In the genomic region with DNA sequence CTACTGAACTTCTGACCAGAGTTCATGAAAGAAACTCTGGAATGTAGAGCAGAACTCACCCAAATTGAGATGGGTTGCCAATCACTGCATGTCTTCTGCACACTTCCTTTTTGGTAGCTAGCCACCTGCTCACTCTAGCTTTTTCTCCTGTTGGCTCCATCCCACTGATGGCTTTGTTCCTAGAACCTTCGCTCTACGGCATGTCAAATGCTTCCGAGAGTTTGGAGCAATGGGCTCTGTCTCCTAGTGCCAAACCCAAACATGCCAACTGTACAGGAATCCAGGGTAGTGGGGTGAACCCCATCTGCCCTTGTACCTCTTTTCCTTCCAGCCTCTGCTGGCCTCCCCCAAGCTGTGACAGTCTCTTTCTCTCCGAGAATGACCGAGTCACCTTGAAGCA, we compare ENCODE assay signal across 30 mouse cellular contexts.
A peak's percentile ranks its signal among the peaks of the same experiment; 100 is the strongest.
DNase-seq lines count a peak whose midpoint lies in the region; ATAC-seq and TF ChIP-seq lines count a peak whose summit lies in the region.
"Had no signal": no experiment of that assay in that cellular context is flagged by ENCODE, and none has a peak within 500 bp of the region (broad histone marks: within the 10 kb centered on the region; RNA-seq: fewer than 3 reads in every experiment).

No protein-coding gene starts in this region.

- ATAC-seq in midbrain, postnatal 0 days (ENCODE audit: low FRiP score): no peak
- no peak for ATAC-seq in midbrain, embryonic 16.5 days
- no peak for ATAC-seq in liver, postnatal 0 days
- ATAC-seq: forebrain, embryonic 15.5 days; midbrain, embryonic 15.5 days had no signal

- H3K4me1 ChIP-seq in midbrain, postnatal 0 days (ENCODE audit: insufficient read depth, low read length): no peaks in the 10 kb centered on the region
- H3K4me1 ChIP-seq in midbrain, embryonic 16.5 days (ENCODE audit: control insufficient read depth, insufficient read depth, low read length): peaks cover 6% of the 10 kb centered on the region; the same call in 1 of the 2 replicates
- no peaks in the 10 kb centered on the region for H3K4me1 ChIP-seq in liver, postnatal 0 days (ENCODE audit: insufficient read depth)
- H3K4me1 ChIP-seq: embryonic facial prominence, embryonic 13.5 days; heart, embryonic 13.5 days; limb, embryonic 12.5 days; liver, embryonic 15.5 days; lung, embryonic 15.5 days; neural tube, embryonic 13.5 days had no signal

- H3K4me3 ChIP-seq in midbrain, postnatal 0 days (ENCODE audit: low read depth, low read length): no peak overlapping the region
- no peak overlapping the region for H3K4me3 ChIP-seq in midbrain, embryonic 16.5 days (ENCODE audit: low read depth, low read length)
- no peak overlapping the region for H3K4me3 ChIP-seq in liver, postnatal 0 days (ENCODE audit: low read depth, low read length)
- H3K4me3 ChIP-seq: embryonic facial prominence, embryonic 13.5 days; forebrain, embryonic 10.5 days; forebrain, embryonic 15.5 days; gastrocnemius, adult 2 months; heart, embryonic 13.5 days; hindbrain, embryonic 10.5 days; hindbrain, embryonic 15.5 days; limb, embryonic 12.5 days; liver, embryonic 15.5 days; lung, embryonic 15.5 days; midbrain, embryonic 10.5 days; midbrain, embryonic 15.5 days; myocyte; neural tube, embryonic 13.5 days had no signal

- H3K36me3 ChIP-seq in midbrain, postnatal 0 days (ENCODE audit: insufficient read depth, low read length): no peaks in the 10 kb centered on the region
- H3K36me3 ChIP-seq in midbrain, embryonic 16.5 days (ENCODE audit: control insufficient read depth, insufficient read depth, low read length): no peaks in the 10 kb centered on the region
- no peaks in the 10 kb centered on the region for H3K36me3 ChIP-seq in liver, postnatal 0 days (replicated peaks; ENCODE audit: insufficient read depth, low read length)
- H3K36me3 ChIP-seq: embryonic facial prominence, embryonic 13.5 days; forebrain, embryonic 10.5 days; forebrain, embryonic 15.5 days; heart, embryonic 13.5 days; hindbrain, embryonic 10.5 days; hindbrain, embryonic 15.5 days; limb, embryonic 12.5 days; liver, embryonic 15.5 days; lung, embryonic 15.5 days; midbrain, embryonic 10.5 days; midbrain, embryonic 15.5 days; neural tube, embryonic 13.5 days had no signal

- 91% methylated on average over 5 of the region's 5 CpGs for WGBS in midbrain, postnatal 0 days
- 94% methylated on average over 5 of the region's 5 CpGs for WGBS in midbrain, embryonic 16.5 days
- 74% methylated on average over 5 of the region's 5 CpGs for WGBS in liver, postnatal 0 days (ENCODE audit: insufficient replicate concordance)

- TF ChIP-seq CTCF in midbrain, postnatal 0 days (IDR thresholded peaks at IDR 0.05): no peak
- no peak for TF ChIP-seq CTCF in liver, postnatal 0 days (IDR thresholded peaks at IDR 0.05; ENCODE audit: low read depth)

- H3K9ac ChIP-seq in midbrain, postnatal 0 days (replicated peaks; ENCODE audit: low read length, poor library complexity, severe bottlenecking): no peak overlapping the region
- H3K9ac ChIP-seq in midbrain, embryonic 16.5 days (ENCODE audit: low read depth, low read length): no peak overlapping the region
- H3K9ac ChIP-seq in liver, postnatal 0 days (replicated peaks): no peak overlapping the region
- H3K9ac ChIP-seq: embryonic facial prominence, embryonic 13.5 days; forebrain, embryonic 15.5 days; heart, embryonic 13.5 days; hindbrain, embryonic 15.5 days; limb, embryonic 12.5 days; liver, embryonic 15.5 days; lung, embryonic 15.5 days; midbrain, embryonic 15.5 days; neural tube, embryonic 13.5 days had no signal

- peak; percentile 35 for DNase-seq in midbrain, postnatal 0 days (ENCODE audit: low spot score)
- peak; percentile 81 to 88 for DNase-seq in cerebellum, adult 18-20 months
- peak; percentile 94 to 95 for DNase-seq in cerebellum, postnatal 10 days
- DNase-seq in natural killer cell, adult 2 months (ENCODE audit: low spot score in 2 of 2): no peak
- no peak for DNase-seq in liver, postnatal 0 days
- DNase-seq in adrenal gland, adult (ENCODE audit: inconsistent age in 2 of 2, low spot score in 1 of 2): no peak
- DNase-seq: adrenal gland, postnatal 10 days; B cell, adult 2 months; gastrocnemius, adult 2 months; heart, postnatal 10 days; kidney, adult 11 months; kidney, postnatal 14 days; layer of hippocampus, adult 9-11 months; right cerebral cortex, postnatal 14 days; spleen, adult 18-20 months; thymus, postnatal 14 days had no signal

- TF ChIP-seq EP300 in liver, postnatal 0 days (IDR thresholded peaks at IDR 0.05; ENCODE audit: low read depth): no peak

- H3K27me3 ChIP-seq in midbrain, postnatal 0 days (ENCODE audit: insufficient read depth, low read length): no peaks in the 10 kb centered on the region
- H3K27me3 ChIP-seq in midbrain, embryonic 16.5 days (ENCODE audit: control insufficient read depth, insufficient read depth, low read depth, low read length): no peaks in the 10 kb centered on the region
- no peaks in the 10 kb centered on the region for H3K27me3 ChIP-seq in liver, postnatal 0 days (ENCODE audit: insufficient read depth, low read length)
- H3K27me3 ChIP-seq: embryonic facial prominence, embryonic 13.5 days; forebrain, embryonic 15.5 days; heart, embryonic 13.5 days; hindbrain, embryonic 15.5 days; limb, embryonic 12.5 days; liver, embryonic 15.5 days; lung, embryonic 15.5 days; midbrain, embryonic 15.5 days; neural tube, embryonic 13.5 days had no signal

- no peak overlapping the region for H3K27ac ChIP-seq in midbrain, postnatal 0 days (ENCODE audit: low read depth, low read length)
- no peak overlapping the region for H3K27ac ChIP-seq in midbrain, embryonic 16.5 days (ENCODE audit: low read length)
- H3K27ac ChIP-seq in liver, postnatal 0 days (ENCODE audit: low read depth): no peak overlapping the region
- H3K27ac ChIP-seq: embryonic facial prominence, embryonic 13.5 days; forebrain, embryonic 10.5 days; forebrain, embryonic 15.5 days; gastrocnemius, adult 2 months; heart, embryonic 13.5 days; hindbrain, embryonic 10.5 days; hindbrain, embryonic 15.5 days; limb, embryonic 12.5 days; liver, embryonic 15.5 days; lung, embryonic 15.5 days; midbrain, embryonic 10.5 days; midbrain, embryonic 15.5 days; neural tube, embryonic 13.5 days had no signal

- no peak overlapping the region for H3K4me2 ChIP-seq in midbrain, postnatal 0 days (ENCODE audit: low read depth, low read length, poor library complexity, severe bottlenecking)
- H3K4me2 ChIP-seq in midbrain, embryonic 16.5 days (ENCODE audit: low read length): no peak overlapping the region
- no peak overlapping the region for H3K4me2 ChIP-seq in liver, postnatal 0 days (ENCODE audit: low read depth, low read length)
- H3K4me2 ChIP-seq: embryonic facial prominence, embryonic 13.5 days; forebrain, embryonic 15.5 days; heart, embryonic 13.5 days; hindbrain, embryonic 15.5 days; limb, embryonic 12.5 days; liver, embryonic 15.5 days; lung, embryonic 15.5 days; midbrain, embryonic 15.5 days; neural tube, embryonic 13.5 days had no signal

- H3K9me3 ChIP-seq in midbrain, postnatal 0 days (ENCODE audit: low read length): no peaks in the 10 kb centered on the region
- no peaks in the 10 kb centered on the region for H3K9me3 ChIP-seq in midbrain, embryonic 16.5 days (replicated peaks; ENCODE audit: control insufficient read depth, low read length, poor library complexity, severe bottlenecking)
- no peaks in the 10 kb centered on the region for H3K9me3 ChIP-seq in liver, postnatal 0 days (ENCODE audit: low read length)
- H3K9me3 ChIP-seq: embryonic facial prominence, embryonic 13.5 days; forebrain, embryonic 10.5 days; forebrain, embryonic 15.5 days; heart, embryonic 13.5 days; hindbrain, embryonic 10.5 days; hindbrain, embryonic 15.5 days; limb, embryonic 12.5 days; liver, embryonic 15.5 days; lung, embryonic 15.5 days; midbrain, embryonic 10.5 days; midbrain, embryonic 15.5 days; neural tube, embryonic 13.5 days had no signal

Comparison
In these comparisons a context has a peak if more than half of its experiments do, and no peak if none do; other contexts are left out.
1. DNase-seq: peak in midbrain, postnatal 0 days (single experiment), cerebellum, adult 18-20 months (2 of 2) and cerebellum, postnatal 10 days (2 of 2); none in natural killer cell, adult 2 months (0 of 2), liver, postnatal 0 days (single experiment) and adrenal gland, adult (0 of 2).